Mouse (Mus musculus) layer of hippocampus, postnatal 25 days (tissue): Measurements from ENCODE around the gene Rasl10b. TPM values are rescaled to one million over a fixed set of nuclear protein-coding genes. Genes with fewer than 3 reads are reported as not detected.

Experiments used
- DNase-seq, 2 experiments: peaks; one replicate each; pipeline ENCODE4 v3.0.0; 2022; ENCODE audit warnings: mixed read lengths in 2 of 2, low spot score in 1 of 2; ENCODE audit errors: extremely low spot score in 1 of 2
- total RNA-seq, 2 experiments: library from RNA; stranded (reverse); gene quantifications; 2 replicates each; pipeline ENCODE4 v1.2.3; 2021

Gene Rasl10b
- total RNA-seq = 100 to 1,000 TPM; 222 to 242 TPM

- peak in 1 of 2 experiments; percentile 51 for DNase-seq
Observed at GRCm38 (mm10) chr11:83409087-83409754, at the start of gene Rasl10b. Gene Rasl10b (plus strand): TSS chr11:83409137.

GRCm38 (mm10) chr11:83364656-83365055 lies 44.3 kb upstream of the Rasl10b start:
- no peak for DNase-seq

- no peak for DNase-seq
Observed at GRCm38 (mm10) chr11:83371267-83371666, 37.7 kb upstream of the Rasl10b start.

- no peak for DNase-seq
Observed at GRCm38 (mm10) chr11:83379745-83380341, 29.1 kb upstream of the Rasl10b start.

GRCm38 (mm10) chr11:83382876-83383531 lies 25.9 kb upstream of the Rasl10b start:
- DNase-seq = no peak

GRCm38 (mm10) chr11:83383532-83383887 lies 25.4 kb upstream of the Rasl10b start:
- DNase-seq = no peak

- no peak for DNase-seq
Observed at GRCm38 (mm10) chr11:83393062-83393461, 15.9 kb upstream of the Rasl10b start.

GRCm38 (mm10) chr11:83394802-83395439 lies 14.0 kb upstream of the Rasl10b start:
- DNase-seq = no peak

GRCm38 (mm10) chr11:83397626-83398025 lies 11.3 kb upstream of the Rasl10b start:
- DNase-seq = no peak

GRCm38 (mm10) chr11:83398724-83399123 lies 10.2 kb upstream of the Rasl10b start:
- no peak for DNase-seq

GRCm38 (mm10) chr11:83403787-83404186 lies 5.2 kb upstream of the Rasl10b start:
- no peak for DNase-seq

GRCm38 (mm10) chr11:83406391-83406790 lies 2.5 kb upstream of the Rasl10b start:
- no peak for DNase-seq

GRCm38 (mm10) chr11:83408242-83408641 lies 695 bp upstream of the Rasl10b start:
- no peak for DNase-seq

GRCm38 (mm10) chr11:83409792-83410291 lies 905 bp downstream of the Rasl10b start:
- no peak for DNase-seq

GRCm38 (mm10) chr11:83410510-83410909 lies 1.6 kb downstream of the Rasl10b start:
- no peak for DNase-seq

GRCm38 (mm10) chr11:83417080-83417479 lies 8.1 kb downstream of the Rasl10b start:
- DNase-seq = peak in 1 of 2 experiments; percentile 44

- no peak for DNase-seq
Observed at GRCm38 (mm10) chr11:83417708-83418107, 8.8 kb downstream of the Rasl10b start.

GRCm38 (mm10) chr11:83418566-83418965 lies 9.6 kb downstream of the Rasl10b start:
- DNase-seq = peak; percentile 39 to 44

- DNase-seq = peak in 1 of 2 experiments; percentile 56
Observed at GRCm38 (mm10) chr11:83420338-83420737, 11.4 kb downstream of the Rasl10b start.

GRCm38 (mm10) chr11:83421305-83421704 lies 12.4 kb downstream of the Rasl10b start:
- DNase-seq = peak in 1 of 2 experiments; percentile 61

- peak; percentile 67 to 89 for DNase-seq
Observed at GRCm38 (mm10) chr11:83424681-83425080, 15.7 kb downstream of the Rasl10b start.
